Mouse (Mus musculus) lung, adult 2 months (tissue): ENCODE data around the gene Ccdc130. TPM values are rescaled to one million over a fixed set of nuclear protein-coding genes. Genes with fewer than 3 reads are reported as not detected.

Experiments used
- DNase-seq: peaks from one replicate; pipeline ENCODE4 v3.0.0; 2022
- H3K4me1 ChIP-seq: fragments of 200-500 bp; 2 replicates; pipeline ENCODE4 v1.6.1; 2011; ENCODE audit warnings: low read length; ENCODE audit not compliant: control insufficient read depth, insufficient read depth
- H3K4me3 ChIP-seq: fragments of 200-500 bp; replicated peaks from 2 replicates; pipeline ENCODE3; 2011; ENCODE audit warnings: low read depth, mild to moderate bottlenecking, control low read depth, low read length; ENCODE audit errors: extremely low read depth
- CTCF ChIP-seq: fragments of 200-500 bp; IDR thresholded peaks from 2 replicates; pipeline ENCODE4 v1.5.1; 2011; ENCODE audit warnings: mild to moderate bottlenecking, low read length, control low read depth; ENCODE audit not compliant: insufficient read depth
- POLR2A ChIP-seq: fragments of 200-500 bp; IDR thresholded peaks from 2 replicates; pipeline ENCODE4 v1.6.1; 2011; ENCODE audit warnings: low read depth, mild to moderate bottlenecking, control low read depth, low read length, borderline replicate concordance; ENCODE audit errors: extremely low read depth
- WGBS: fragments of 180-500 bp; shearing (Covaris S2); methylation state at CpG from one replicate; pipeline ENCODE4 v1.1.7; 2018; 5-methylcytosine and 5-hydroxymethylcytosine counted together
- polyA plus RNA-seq: library from polyadenylated mRNA; depleted of rRNA; stranded (reverse); fragments of >200 nt; gene quantifications from 2 replicates; pipeline ENCODE4 v1.2.3, GENCODE M21; 2012

Ccdc130 gene
- polyA plus RNA-seq, 1 experiment, result 63.7 TPM

- Histone ChIP-seq H3K4me1 (no peaks in the 10 kb centered on the region), H3K4me3 (no peak overlapping the region)
- no peak for TF ChIP-seq POLR2A
- TF ChIP-seq CTCF, result no peak
- DNase-seq, result no peak
- 65% methylated on average over 10 of the region's 10 CpGs for WGBS
Measured at GRCm38 (mm10) chr8:84280777-84281176, 10.6 kb upstream of the Ccdc130 start.

GRCm38 (mm10) chr8:84276447-84276846 is 6.3 kb upstream of the Ccdc130 start:
- no peak for TF ChIP-seq POLR2A
- no peak for TF ChIP-seq CTCF
- DNase-seq, result no peak

DNA sequence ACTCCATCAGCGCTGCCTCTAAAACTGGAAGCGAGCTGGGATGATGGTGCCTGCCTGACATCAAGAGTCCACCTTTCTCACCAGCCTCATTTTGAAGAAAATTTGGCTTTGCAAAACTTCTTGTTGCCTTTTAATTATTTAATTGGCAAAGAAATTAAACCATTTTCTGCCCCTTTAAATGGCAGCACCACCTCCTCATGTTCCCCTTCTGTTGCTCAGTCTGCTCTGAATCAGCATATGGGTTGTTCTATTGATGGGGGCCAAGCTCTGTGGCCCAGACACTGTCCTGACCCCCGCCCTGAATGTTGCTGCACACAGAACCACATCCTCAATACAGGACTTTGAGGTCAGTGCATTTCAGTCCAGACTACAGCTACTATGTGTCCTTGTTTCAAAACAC is 3.8 kb upstream of the Ccdc130 start:
- no peak for DNase-seq
- 69% methylated on average over 3 of the region's 3 CpGs for WGBS
- TF ChIP-seq POLR2A (no peak), CTCF (no peak)

More at GRCm38 (mm10) chr8:84276447-84276846, 6.3 kb upstream of the Ccdc130 start:
- WGBS, result 64% methylated on average over 1 of the region's 1 CpGs
- no peaks in the 10 kb centered on the region for H3K4me1 ChIP-seq
- H3K4me3 ChIP-seq, result no peak overlapping the region

DNA sequence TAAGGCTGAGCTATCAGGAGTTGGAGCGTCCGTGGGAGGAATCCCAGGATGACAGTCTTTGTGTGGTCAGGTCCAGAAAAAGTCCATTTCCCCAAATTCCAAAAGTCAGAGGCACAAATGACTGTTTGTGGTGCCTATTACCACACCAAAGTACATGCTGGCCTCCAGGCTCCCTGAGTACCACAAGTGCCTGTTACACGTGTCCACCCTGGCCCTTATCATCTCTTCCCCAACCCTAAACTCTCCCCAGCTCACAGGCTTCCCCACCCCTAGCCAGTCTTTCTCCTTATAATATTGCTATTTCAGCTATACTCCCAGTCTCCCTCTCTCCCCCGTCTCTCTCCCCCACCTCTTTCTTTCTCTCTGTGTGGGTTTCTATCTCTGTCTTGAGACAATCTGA is 2.1 kb upstream of the Ccdc130 start:
- WGBS, result 78% methylated on average over 4 of the region's 4 CpGs

More for the DNA sequence above, 3.8 kb upstream of the Ccdc130 start:
- H3K4me1 ChIP-seq, result no peaks in the 10 kb centered on the region; the same call in 1 of the 2 replicates
- no peak overlapping the region for H3K4me3 ChIP-seq

DNA sequence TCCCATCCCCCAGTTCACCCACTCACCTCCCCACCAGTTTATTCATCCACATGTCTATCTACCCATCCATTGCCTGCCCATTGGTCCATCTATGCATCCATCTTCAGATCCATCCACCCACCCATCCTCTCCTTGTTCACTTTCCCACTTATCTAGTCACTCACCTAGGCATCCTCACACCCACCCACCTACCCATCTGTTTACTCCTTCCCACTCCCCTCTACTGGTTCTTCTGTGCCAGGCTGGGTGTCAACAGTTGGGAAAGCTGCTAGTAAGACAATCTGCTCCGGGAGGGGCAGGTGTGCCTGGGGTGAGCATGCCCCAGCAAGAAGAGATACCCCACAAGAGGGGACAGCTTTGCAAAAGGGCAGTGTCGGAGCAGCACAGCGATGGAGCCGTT is 9.1 kb downstream of the Ccdc130 start:
- 94% methylated on average over 4 of the region's 4 CpGs for WGBS
- TF ChIP-seq POLR2A, result no peak
- Histone ChIP-seq H3K4me3 (no peak overlapping the region), H3K4me1 (peaks cover 7% of the 10 kb centered on the region; the same call in 1 of the 2 replicates)
- no peak for DNase-seq

More for the DNA sequence above, 2.1 kb upstream of the Ccdc130 start:
- no peak overlapping the region for H3K4me3 ChIP-seq
- TF ChIP-seq POLR2A (no peak), CTCF (no peak)
- DNase-seq, result no peak
- H3K4me1 ChIP-seq, result no peaks in the 10 kb centered on the region; the same call in 1 of the 2 replicates

GRCm38 (mm10) chr8:84256822-84257610 is 13.2 kb downstream of the Ccdc130 start, which contains the start of gene Mri1:
Gene Mri1, minus strand, starts transcription at chr8:84257326.
- under 1% methylated on average over 64 of the region's 64 CpGs for WGBS
- DNase-seq, result peak; percentile 75
- TF ChIP-seq CTCF (no peak), POLR2A (peak; percentile 72; the same call in 1 of the 2 replicates)
- Histone ChIP-seq H3K4me3 (peak within 1 kb of the TSS; percentile 94), H3K4me1 (peaks cover 9% of the 10 kb centered on the region; the same call in 1 of the 2 replicates)

DNA sequence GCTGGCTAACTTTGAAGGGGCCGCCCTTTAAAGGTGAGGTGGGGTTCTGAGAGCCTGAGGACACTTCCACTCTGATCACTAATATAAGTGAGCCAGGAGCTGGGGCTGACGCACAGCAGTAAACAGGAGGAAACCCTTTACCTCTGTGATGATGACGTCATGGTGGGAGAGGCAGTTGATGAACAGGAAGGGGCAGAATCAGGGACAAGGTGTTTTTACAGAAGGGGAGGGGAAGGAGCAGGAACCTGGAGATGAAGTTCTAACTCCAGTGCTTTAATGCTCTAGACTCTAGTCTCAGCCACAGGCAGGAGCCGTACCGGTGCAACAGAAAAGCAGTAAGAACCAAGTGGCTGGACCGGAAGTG is 13.7 kb downstream of the Ccdc130 start:
- H3K4me3 ChIP-seq, result peak overlapping the region; percentile 94
- peaks cover 9% of the 10 kb centered on the region; the same call in 1 of the 2 replicates for H3K4me1 ChIP-seq
- no peak for TF ChIP-seq CTCF
- peak; percentile 2; the same call in 1 of the 2 replicates for TF ChIP-seq POLR2A
- DNase-seq, result no peak
- WGBS, result 10% methylated on average over 6 of the region's 6 CpGs

GRCm38 (mm10) chr8:84255858-84256257 is 14.3 kb downstream of the Ccdc130 start:
- TF ChIP-seq POLR2A (no peak), CTCF (no peak)
- Histone ChIP-seq H3K4me1 (peaks cover 9% of the 10 kb centered on the region; the same call in 1 of the 2 replicates), H3K4me3 (peak overlapping the region; percentile 2)
- WGBS, result 85% methylated on average over 3 of the region's 3 CpGs
- DNase-seq, result no peak

DNA sequence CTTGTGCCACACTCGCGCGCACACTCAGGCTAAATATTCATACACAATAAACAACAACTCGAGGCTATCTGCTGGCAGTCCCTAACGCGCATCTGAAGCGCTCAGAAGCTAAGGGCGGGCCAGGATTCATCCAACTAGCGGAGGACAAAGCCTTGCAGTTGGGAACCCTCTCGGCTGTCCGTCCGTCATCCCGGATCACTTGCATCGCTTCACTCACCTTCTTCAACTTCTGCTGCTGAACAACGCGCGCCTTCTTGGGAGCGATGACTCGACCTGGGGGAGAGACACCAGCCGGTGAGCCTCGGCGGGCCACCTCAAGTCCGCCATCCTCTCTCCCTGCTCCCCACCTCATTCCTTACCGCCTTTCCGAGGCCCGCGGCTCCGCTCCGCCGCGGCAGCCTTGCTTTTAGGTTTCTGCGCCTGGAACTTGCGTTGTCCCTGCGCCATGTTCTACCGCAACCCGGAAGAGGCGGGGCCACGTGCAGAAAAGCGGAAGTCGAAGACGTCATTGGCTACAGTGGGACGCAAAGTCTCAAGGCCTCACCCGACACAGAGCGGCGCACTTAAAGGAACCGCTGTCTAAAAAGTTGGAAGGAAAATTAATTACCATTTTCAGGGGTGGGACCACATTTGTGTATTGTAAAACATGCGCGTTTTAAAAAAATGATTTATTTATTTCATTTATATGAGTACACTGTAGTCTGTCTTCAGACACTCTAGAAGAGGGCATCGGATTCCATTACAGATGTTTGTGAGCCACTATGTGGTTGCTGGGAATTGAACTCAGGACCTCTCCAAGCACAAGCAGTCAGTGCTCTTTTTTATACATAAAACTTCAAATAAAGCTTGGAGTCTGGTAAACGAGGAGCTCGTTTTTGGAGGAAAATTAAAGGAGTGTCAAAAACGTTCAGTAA is 20.7 kb downstream of the Ccdc130 start, which contains the start of gene D8Ertd738e:
TSS of gene D8Ertd738e (minus strand) at position 463 of the 914 bp plus-strand sequence.
- H3K4me1 ChIP-seq, result peaks cover 2% of the 10 kb centered on the region; the same call in 1 of the 2 replicates
- WGBS, result 3% methylated on average over 52 of the region's 52 CpGs
- DNase-seq, result peak; percentile 83
- H3K4me3 ChIP-seq, result peak within 1 kb of the TSS; percentile 68
- peak; percentile 98 for TF ChIP-seq POLR2A
- no peak for TF ChIP-seq CTCF
